Mouse (Mus musculus): ENCODE data around the gene Zbtb16. TPM values are rescaled to one million over a fixed set of nuclear protein-coding genes. Genes with fewer than 3 reads are reported as not detected.

Zbtb16 gene
- polyA plus RNA-seq, 1 experiment: 1.8 TPM

GRCm38 (mm10) chr9:48814881-48815495, 21.0 kb downstream of the Zbtb16 start:
- H3K27me3 ChIP-seq (ENCODE audit: control insufficient read depth, insufficient read depth, low read length): no peaks in the 10 kb centered on the region
- 0 out of 2 replicates have a peak, but pooled peaks cover 2% of the 10 kb centered on the region for H3K4me1 ChIP-seq (ENCODE audit: control insufficient read depth, insufficient read depth, insufficient read length, low read length)
- no peak overlapping the region for H3K4me3 ChIP-seq (ENCODE audit: low read depth, low read length)
- 84% methylated on average over 12 of the region's 12 CpGs for WGBS
- H3K36me3 ChIP-seq (ENCODE audit: control insufficient read depth, insufficient read depth, low read length): no peaks in the 10 kb centered on the region
- H3K27ac ChIP-seq (ENCODE audit: insufficient read depth, low read depth, low read length): no peak overlapping the region
- TF ChIP-seq CTCF (IDR thresholded peaks at IDR 0.05; ENCODE audit: extremely low read depth, insufficient read length, insufficient replicate concordance, low read depth, low read length) (no peak), POLR2A (IDR thresholded peaks at IDR 0.05; ENCODE audit: low read depth, low read length) (no peak)

- Histone ChIP-seq H3K36me3 (ENCODE audit: control insufficient read depth, insufficient read depth, low read length) (no peaks in the 10 kb centered on the region), H3K4me1 (ENCODE audit: control insufficient read depth, insufficient read depth, insufficient read length, low read length) (0 out of 2 replicates have a peak, but pooled peaks cover 2% of the 10 kb centered on the region), H3K27me3 (ENCODE audit: control insufficient read depth, insufficient read depth, low read length) (no peaks in the 10 kb centered on the region), H3K27ac (ENCODE audit: insufficient read depth, low read depth, low read length) (no peak overlapping the region), H3K4me3 (ENCODE audit: low read depth, low read length) (no peak overlapping the region)
- 65% methylated on average over 19 of the region's 19 CpGs for WGBS
- no peak for TF ChIP-seq CTCF (IDR thresholded peaks at IDR 0.05; ENCODE audit: extremely low read depth, insufficient read length, insufficient replicate concordance, low read depth, low read length)
- TF ChIP-seq POLR2A (IDR thresholded peaks at IDR 0.05; ENCODE audit: low read depth, low read length): no peak
Observed at GRCm38 (mm10) chr9:48813960-48814880, 21.8 kb downstream of the Zbtb16 start.

DNA sequence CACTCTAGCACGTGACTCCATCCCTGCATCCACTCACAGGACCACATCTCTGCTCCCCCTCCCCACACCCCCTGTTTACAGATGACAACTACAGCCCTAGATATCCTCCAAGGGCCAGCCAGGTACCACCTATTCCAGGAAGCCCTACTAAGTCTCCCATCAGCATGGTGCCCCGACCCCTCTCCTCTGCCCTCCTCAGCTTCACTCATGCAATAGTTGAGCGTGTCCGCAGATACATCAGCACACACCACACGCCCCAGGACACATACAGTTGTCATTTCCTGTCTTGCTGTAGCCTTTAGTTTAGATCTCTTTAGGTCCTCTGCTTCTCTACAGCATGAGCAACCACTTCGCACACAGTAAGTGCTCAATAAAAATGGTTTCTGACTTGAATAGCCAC, 23.7 kb downstream of the Zbtb16 start:
- no peaks in the 10 kb centered on the region for H3K36me3 ChIP-seq (ENCODE audit: control insufficient read depth, insufficient read depth, low read length)
- TF ChIP-seq CTCF (IDR thresholded peaks at IDR 0.05; ENCODE audit: extremely low read depth, insufficient read length, insufficient replicate concordance, low read depth, low read length) (no peak), POLR2A (IDR thresholded peaks at IDR 0.05; ENCODE audit: low read depth, low read length) (no peak)
- WGBS: 92% methylated on average over 6 of the region's 6 CpGs
- H3K27me3 ChIP-seq (ENCODE audit: control insufficient read depth, insufficient read depth, low read length): no peaks in the 10 kb centered on the region
- H3K4me3 ChIP-seq (ENCODE audit: low read depth, low read length): no peak overlapping the region
- H3K27ac ChIP-seq (ENCODE audit: insufficient read depth, low read depth, low read length): no peak overlapping the region
- H3K4me1 ChIP-seq (ENCODE audit: control insufficient read depth, insufficient read depth, insufficient read length, low read length): no peaks in the 10 kb centered on the region

DNA sequence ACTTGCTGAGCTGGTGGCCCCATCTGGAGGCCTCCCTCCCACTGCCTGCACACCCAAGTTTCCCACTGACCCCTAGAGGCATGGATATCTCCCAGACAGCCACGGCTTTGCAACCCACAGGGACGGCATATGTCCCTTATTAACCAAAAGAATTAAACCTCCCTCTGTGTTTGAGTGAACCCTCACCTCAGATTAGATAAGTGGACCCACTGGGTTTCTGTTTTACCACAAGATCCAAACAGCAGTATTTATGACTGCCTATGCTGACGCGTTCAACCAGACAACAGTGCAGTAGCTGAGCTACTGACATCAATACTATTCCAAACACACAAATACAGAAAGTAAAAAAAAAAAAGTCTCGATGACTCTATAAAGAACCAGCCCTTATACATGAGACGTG, 29.4 kb downstream of the Zbtb16 start:
- H3K4me3 ChIP-seq (ENCODE audit: low read depth, low read length): no peak overlapping the region
- no peaks in the 10 kb centered on the region for H3K4me1 ChIP-seq (ENCODE audit: control insufficient read depth, insufficient read depth, insufficient read length, low read length)
- 37% methylated on average over 6 of the region's 6 CpGs for WGBS
- no peaks in the 10 kb centered on the region for H3K36me3 ChIP-seq (ENCODE audit: control insufficient read depth, insufficient read depth, low read length)
- TF ChIP-seq CTCF (IDR thresholded peaks at IDR 0.05; ENCODE audit: extremely low read depth, insufficient read length, insufficient replicate concordance, low read depth, low read length) (no peak), POLR2A (IDR thresholded peaks at IDR 0.05; ENCODE audit: low read depth, low read length) (no peak)
- no peak overlapping the region for H3K27ac ChIP-seq (ENCODE audit: insufficient read depth, low read depth, low read length)
- no peaks in the 10 kb centered on the region for H3K27me3 ChIP-seq (ENCODE audit: control insufficient read depth, insufficient read depth, low read length)

GRCm38 (mm10) chr9:48805850-48806249, 30.2 kb downstream of the Zbtb16 start:
- TF ChIP-seq CTCF (IDR thresholded peaks at IDR 0.05; ENCODE audit: extremely low read depth, insufficient read length, insufficient replicate concordance, low read depth, low read length) (no peak), POLR2A (IDR thresholded peaks at IDR 0.05; ENCODE audit: low read depth, low read length) (no peak)
- H3K27me3 ChIP-seq (ENCODE audit: control insufficient read depth, insufficient read depth, low read length): no peaks in the 10 kb centered on the region
- H3K4me1 ChIP-seq (ENCODE audit: control insufficient read depth, insufficient read depth, insufficient read length, low read length): no peaks in the 10 kb centered on the region
- 91% methylated on average over 8 of the region's 8 CpGs for WGBS
- H3K27ac ChIP-seq (ENCODE audit: insufficient read depth, low read depth, low read length): no peak overlapping the region
- H3K4me3 ChIP-seq (ENCODE audit: low read depth, low read length): no peak overlapping the region
- no peaks in the 10 kb centered on the region for H3K36me3 ChIP-seq (ENCODE audit: control insufficient read depth, insufficient read depth, low read length)

DNA sequence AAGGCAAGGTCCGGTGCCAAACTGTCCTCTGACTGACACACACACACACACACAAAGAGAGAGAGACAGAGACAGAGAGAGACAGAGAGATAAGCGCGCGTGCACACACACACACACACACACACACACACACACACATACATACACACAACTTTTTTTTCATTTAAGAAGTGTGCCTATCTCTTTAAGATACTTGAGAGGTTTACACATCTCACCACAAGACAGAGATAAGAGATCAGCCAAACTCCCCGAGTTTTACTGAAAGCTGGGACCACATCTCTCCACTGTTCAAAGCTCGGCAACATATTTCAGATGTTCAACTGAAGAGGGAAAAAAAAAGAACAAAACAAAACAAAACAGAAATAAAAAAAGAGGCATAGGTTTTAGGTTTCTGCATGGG, 31.5 kb downstream of the Zbtb16 start:
- no peaks in the 10 kb centered on the region for H3K36me3 ChIP-seq (ENCODE audit: control insufficient read depth, insufficient read depth, low read length)
- H3K4me3 ChIP-seq (ENCODE audit: low read depth, low read length): no peak overlapping the region
- TF ChIP-seq CTCF (IDR thresholded peaks at IDR 0.05; ENCODE audit: extremely low read depth, insufficient read length, insufficient replicate concordance, low read depth, low read length) (no peak), POLR2A (IDR thresholded peaks at IDR 0.05; ENCODE audit: low read depth, low read length) (no peak)
- 67% methylated on average over 6 of the region's 6 CpGs for WGBS
- no peaks in the 10 kb centered on the region for H3K27me3 ChIP-seq (ENCODE audit: control insufficient read depth, insufficient read depth, low read length)
- no peaks in the 10 kb centered on the region for H3K4me1 ChIP-seq (ENCODE audit: control insufficient read depth, insufficient read depth, insufficient read length, low read length)
- no peak overlapping the region for H3K27ac ChIP-seq (ENCODE audit: insufficient read depth, low read depth, low read length)
